Mouse (Mus musculus) liver, adult 2 months (tissue): ENCODE data around the gene Fnbp1l. TPM values are rescaled to one million over a fixed set of nuclear protein-coding genes. Genes with fewer than 3 reads are reported as not detected.
A peak's percentile ranks its signal among the peaks of the same experiment; 100 is the strongest.

Source experiments
- DNase-seq: peaks from one replicate; pipeline ENCODE4 v3.0.0-alpha.2; 2011; ENCODE audit warnings: low read depth, low spot score; ENCODE audit errors: extremely low read depth
- H3K27ac ChIP-seq: fragments of 200-500 bp; replicated peaks from 2 replicates; pipeline ENCODE4 v1.5.1; 2012; ENCODE audit warnings: low read depth, mild to moderate bottlenecking, control low read depth, inconsistent platforms, low read length; ENCODE audit not compliant: insufficient read depth
- H3K27me3 ChIP-seq: fragments of 200-500 bp; 2 replicates; pipeline ENCODE4 v1.6.1; 2012; ENCODE audit warnings: mild to moderate bottlenecking, moderate library complexity, low read length, inconsistent platforms; ENCODE audit not compliant: control insufficient read depth, insufficient read depth
- H3K36me3 ChIP-seq: fragments of 200-500 bp; 2 replicates; pipeline ENCODE4 v1.6.1; 2012; ENCODE audit warnings: low read length, inconsistent platforms; ENCODE audit not compliant: control insufficient read depth, insufficient read depth
- H3K4me1 ChIP-seq: fragments of 200-500 bp; 2 replicates; pipeline ENCODE4 v1.6.1; 2011; ENCODE audit warnings: low read length; ENCODE audit not compliant: control insufficient read depth, insufficient read depth
- H3K4me3 ChIP-seq: fragments of 200-500 bp; 2 replicates; pipeline ENCODE4 v1.5.1; 2011; ENCODE audit warnings: low read depth, mild to moderate bottlenecking, control low read depth, low read length, moderate library complexity; ENCODE audit not compliant: insufficient read depth
- H3K79me2 ChIP-seq: fragments of 200-500 bp; 2 replicates; pipeline ENCODE4 v1.6.1; 2012; ENCODE audit warnings: inconsistent platforms, mild to moderate bottlenecking, low read length, moderate library complexity; ENCODE audit not compliant: control insufficient read depth, insufficient read depth
- H3K9ac ChIP-seq: fragments of 200-500 bp; 2 replicates; pipeline ENCODE4 v1.6.1; 2012; ENCODE audit warnings: low read depth, mild to moderate bottlenecking, control low read depth, inconsistent platforms, low read length
- CTCF ChIP-seq: fragments of 200-500 bp; IDR thresholded peaks from 2 replicates; pipeline ENCODE4 v1.5.1; 2011; ENCODE audit warnings: low read depth, low read length, control low read depth
- POLR2A ChIP-seq: fragments of 200-500 bp; IDR thresholded peaks from 2 replicates; pipeline ENCODE4 v1.6.1; 2011; ENCODE audit warnings: low read length, control low read depth; ENCODE audit not compliant: insufficient read depth; ENCODE audit errors: extremely low read depth
- WGBS: fragments of 180-500 bp; shearing (Covaris S2); methylation state at CpG from one replicate; pipeline ENCODE4 v1.1.7; 2018; 5-methylcytosine and 5-hydroxymethylcytosine counted together
- polyA plus RNA-seq: library from polyadenylated mRNA; depleted of rRNA; stranded (reverse); fragments of >200 nt; gene quantifications from 2 replicates; pipeline ENCODE4 v1.2.3, GENCODE M21; 2012
- total RNA-seq: library from RNA; depleted of rRNA; stranded (reverse); fragments of >200 nt; gene quantifications from 2 replicates; pipeline ENCODE4 v1.2.3, GENCODE M21; 2014

Gene Fnbp1l
- total and polyA plus RNA-seq, 2 experiments = 3.1 to 8.7 TPM

DNA sequence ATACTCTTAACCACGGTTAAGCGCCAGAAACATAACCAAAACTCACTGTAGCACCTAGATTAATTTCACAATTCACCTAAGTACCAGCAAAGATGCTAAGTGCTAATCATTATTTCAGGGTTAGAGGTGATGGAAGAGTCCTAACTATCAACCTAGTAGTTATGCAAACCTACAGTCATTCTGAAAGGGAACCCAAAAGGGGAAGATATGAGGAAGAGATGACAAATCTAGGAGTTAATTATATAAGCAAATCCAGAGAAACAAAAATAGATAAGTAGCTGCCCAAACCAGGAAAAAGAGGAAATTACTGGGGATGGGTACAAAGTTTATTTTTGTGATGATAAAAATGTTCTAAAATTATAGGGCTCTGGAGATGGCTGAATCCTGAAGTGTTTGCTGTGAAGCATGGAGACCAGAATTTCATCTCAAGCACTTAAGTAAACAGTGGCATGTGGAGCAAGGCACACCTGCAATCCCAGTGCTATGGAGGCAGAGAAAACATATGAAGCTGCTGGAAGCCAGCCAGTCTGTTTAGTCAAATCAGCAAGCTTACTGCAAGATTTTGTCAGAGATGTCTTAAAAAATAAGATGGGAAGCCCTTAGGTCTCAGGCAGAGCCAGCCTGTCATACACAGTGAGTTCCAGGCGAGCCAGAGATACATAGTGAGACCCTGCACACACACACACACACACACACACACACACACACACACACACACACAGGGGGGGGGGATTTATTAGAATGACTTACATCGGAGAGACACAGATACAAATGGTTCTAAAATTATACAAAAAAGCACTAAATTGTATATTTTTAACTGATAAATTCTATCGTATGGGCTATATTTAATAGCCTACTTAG is 45.9 kb downstream of the Fnbp1l start:
- no peak overlapping the region for H3K27ac ChIP-seq
- H3K36me3 ChIP-seq = no peaks in the 10 kb centered on the region
- DNase-seq = no peak
- H3K27me3 ChIP-seq = no peaks in the 10 kb centered on the region
- WGBS = 93% methylated on average over 5 of the region's 5 CpGs
- no peaks in the 10 kb centered on the region; the same call in 1 of the 2 replicates for H3K4me1 ChIP-seq
- TF ChIP-seq POLR2A (no peak), CTCF (no peak)
- H3K9ac ChIP-seq = no peak overlapping the region
- no peak overlapping the region for H3K4me3 ChIP-seq
- H3K79me2 ChIP-seq = peaks cover 4% of the 10 kb centered on the region; the same call in 1 of the 2 replicates

DNA sequence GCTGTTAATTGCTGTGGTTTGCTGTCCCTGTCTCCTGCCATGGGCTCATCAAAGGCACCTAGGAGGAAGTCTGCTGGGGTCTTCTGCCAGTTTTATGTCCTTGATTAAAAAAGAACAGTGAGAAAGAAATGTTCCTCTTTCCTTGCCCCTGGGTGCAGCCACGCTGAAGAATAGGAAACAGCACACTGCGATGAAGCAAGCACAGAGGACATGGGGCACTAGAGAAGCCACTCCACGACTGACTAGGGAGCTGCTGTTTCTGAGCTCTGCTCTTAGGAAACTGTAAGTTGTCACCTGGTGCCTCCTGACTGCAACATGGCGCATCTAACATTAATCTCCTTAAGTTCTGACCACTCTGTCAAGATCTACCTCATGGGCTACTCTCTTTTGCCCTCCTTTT is 53.0 kb downstream of the Fnbp1l start:
- Histone ChIP-seq H3K4me1 (no peaks in the 10 kb centered on the region), H3K36me3 (peaks cover 1% of the 10 kb centered on the region; the same call in 1 of the 2 replicates), H3K79me2 (no peaks in the 10 kb centered on the region), H3K27me3 (no peaks in the 10 kb centered on the region), H3K27ac (no peak overlapping the region), H3K4me3 (no peak overlapping the region), H3K9ac (no peak overlapping the region)
- DNase-seq = peak; percentile 16
- TF ChIP-seq POLR2A = no peak
- TF ChIP-seq CTCF = no peak
- WGBS = 62% methylated on average over 4 of the region's 4 CpGs

- no peak overlapping the region for H3K9ac ChIP-seq
- H3K4me3 ChIP-seq = no peak overlapping the region
- H3K36me3 ChIP-seq = peaks cover 1% of the 10 kb centered on the region; the same call in 1 of the 2 replicates
- no peak overlapping the region for H3K27ac ChIP-seq
- DNase-seq = no peak
- no peaks in the 10 kb centered on the region for H3K4me1 ChIP-seq
- TF ChIP-seq POLR2A (no peak), CTCF (no peak)
- no peaks in the 10 kb centered on the region for H3K27me3 ChIP-seq
- no peaks in the 10 kb centered on the region for H3K79me2 ChIP-seq
- 81% methylated on average over 3 of the region's 3 CpGs for WGBS
Observed at GRCm38 (mm10) chr3:122566112-122566511, 53.4 kb downstream of the Fnbp1l start.

GRCm38 (mm10) chr3:122565285-122565684 is 54.2 kb downstream of the Fnbp1l start:
- 18% methylated on average over 7 of the region's 7 CpGs for WGBS
- no peak for TF ChIP-seq POLR2A
- TF ChIP-seq CTCF = no peak
- Histone ChIP-seq H3K4me3 (no peak overlapping the region), H3K4me1 (no peaks in the 10 kb centered on the region), H3K9ac (no peak overlapping the region), H3K27me3 (no peaks in the 10 kb centered on the region), H3K27ac (no peak overlapping the region), H3K79me2 (no peaks in the 10 kb centered on the region), H3K36me3 (peaks cover 3% of the 10 kb centered on the region)
- DNase-seq = peak; percentile 44

DNA sequence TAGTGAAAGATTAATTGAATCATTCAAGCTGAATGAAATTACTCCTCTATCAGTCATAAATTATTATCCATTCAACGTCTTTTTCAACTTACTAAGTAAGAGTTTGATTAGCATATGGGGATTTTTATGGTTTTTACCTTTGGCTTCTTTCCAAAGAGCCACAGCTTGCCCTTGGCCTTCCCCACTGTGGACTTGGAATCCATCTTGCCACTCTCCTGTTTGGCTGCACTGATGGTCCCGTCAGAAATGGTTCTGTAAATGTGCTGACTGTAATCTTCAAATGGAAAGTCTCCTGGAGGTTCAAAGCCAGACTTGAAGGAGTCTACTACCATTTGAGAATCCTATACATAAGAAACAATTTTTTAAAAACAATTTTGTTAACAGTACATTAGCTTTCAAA is 61.7 kb downstream of the Fnbp1l start:
- H3K4me3 ChIP-seq = no peak overlapping the region
- H3K27ac ChIP-seq = no peak overlapping the region
- no peaks in the 10 kb centered on the region for H3K79me2 ChIP-seq
- H3K36me3 ChIP-seq = peaks cover 4% of the 10 kb centered on the region; the same call in 1 of the 2 replicates
- H3K4me1 ChIP-seq = no peaks in the 10 kb centered on the region
- H3K27me3 ChIP-seq = no peaks in the 10 kb centered on the region
- TF ChIP-seq CTCF = no peak
- no peak for TF ChIP-seq POLR2A
- no peak for DNase-seq
- H3K9ac ChIP-seq = no peak overlapping the region
- WGBS = 75% methylated on average over 2 of the region's 2 CpGs

DNA sequence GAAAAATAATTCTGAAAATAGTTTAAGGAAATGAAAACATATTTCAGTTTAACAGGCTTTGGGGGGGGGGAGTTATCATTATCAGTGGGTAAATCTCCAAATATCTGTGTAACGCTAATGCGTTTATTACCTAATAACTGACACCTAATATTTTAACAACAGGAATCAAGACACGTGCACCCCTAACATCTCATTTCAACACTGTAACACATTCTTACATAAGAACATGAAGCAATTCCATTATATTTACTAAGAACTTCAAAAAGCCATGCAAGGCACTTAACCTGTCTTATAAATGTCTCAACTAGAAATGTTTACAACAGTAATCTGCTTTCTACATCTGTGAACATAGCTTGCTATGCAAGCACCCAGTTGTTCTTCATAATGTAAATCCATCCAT is 68.3 kb downstream of the Fnbp1l start:
- Histone ChIP-seq H3K79me2 (no peaks in the 10 kb centered on the region), H3K36me3 (no peaks in the 10 kb centered on the region), H3K9ac (no peak overlapping the region), H3K4me1 (peaks cover 3% of the 10 kb centered on the region; the same call in 1 of the 2 replicates), H3K27ac (no peak overlapping the region), H3K4me3 (no peak overlapping the region), H3K27me3 (no peaks in the 10 kb centered on the region)
- DNase-seq = peak; percentile 21
- TF ChIP-seq CTCF (no peak), POLR2A (no peak)
- WGBS = 52% methylated on average over 3 of the region's 3 CpGs
